Mouse (Mus musculus) embryo, embryonic 11 days (tissue): ENCODE measurements at regions not wholly inside any gene's neighbourhood (a gene's known extent, or its start where the extent isn't known, plus 50 kb on each side); places are given as distances from the start of the nearest gene placed in this dataset.

ENCODE experiments used
- DNase-seq: peaks from one replicate; pipeline ENCODE4 v3.0.0-alpha.2; 2015

- DNase-seq = peak; percentile 34
Observed at GRCm38 (mm10) chrX:90767946-90768345, 124.0 kb upstream of the Gm44 start.
